Mouse (Mus musculus) spleen, adult 2 months (tissue): ENCODE measurements around the gene Atp6v0a1. TPM values are rescaled to one million over a fixed set of nuclear protein-coding genes. Genes with fewer than 3 reads are reported as not detected.

Experiments
- DNase-seq, 2 experiments: peaks; one replicate each; pipeline versions ENCODE4 v3.0.0 to v3.0.0-alpha.2; 2012 to 2021; ENCODE audit warnings: low spot score in 2 of 2, low read depth in 1 of 2
- H3K27ac ChIP-seq: fragments of 200-500 bp; 2 replicates; pipeline ENCODE4 v1.5.1; 2012; ENCODE audit warnings: low read length, inconsistent platforms; ENCODE audit not compliant: insufficient read depth
- H3K27me3 ChIP-seq: fragments of 200-500 bp; 2 replicates; pipeline ENCODE4 v1.6.1; 2012; ENCODE audit warnings: mild to moderate bottlenecking, moderate library complexity, low read length, inconsistent platforms; ENCODE audit not compliant: control insufficient read depth, insufficient read depth
- H3K36me3 ChIP-seq: fragments of 200-500 bp; 2 replicates; pipeline ENCODE4 v1.6.1; 2012; ENCODE audit warnings: mild to moderate bottlenecking, low read length, inconsistent platforms; ENCODE audit not compliant: control insufficient read depth, insufficient read depth
- H3K4me1 ChIP-seq: fragments of 200-500 bp; 2 replicates; pipeline ENCODE4 v1.6.1; 2011; ENCODE audit warnings: inconsistent platforms; ENCODE audit not compliant: control insufficient read depth, insufficient read depth, insufficient read length
- H3K4me3 ChIP-seq: fragments of 200-500 bp; 2 replicates; pipeline ENCODE4 v1.5.1; 2011; ENCODE audit warnings: mild to moderate bottlenecking, inconsistent platforms; ENCODE audit not compliant: insufficient read depth, insufficient read length; ENCODE audit errors: extremely low read depth
- CTCF ChIP-seq: fragments of 200-500 bp; IDR thresholded peaks from 2 replicates; pipeline ENCODE4 v1.5.1; 2011; ENCODE audit warnings: mild to moderate bottlenecking, inconsistent platforms; ENCODE audit not compliant: insufficient read depth, insufficient read length, insufficient replicate concordance; ENCODE audit errors: extremely low read depth
- POLR2A ChIP-seq: fragments of 200-500 bp; IDR thresholded peaks from 2 replicates; pipeline ENCODE4 v1.6.1; 2011; ENCODE audit warnings: low read depth, low read length, inconsistent platforms
- WGBS: fragments of 180-500 bp; shearing (Covaris S2); methylation state at CpG from one replicate; pipeline ENCODE4 v1.1.7; 2018; 5-methylcytosine and 5-hydroxymethylcytosine counted together
- polyA plus RNA-seq: library from polyadenylated mRNA; depleted of rRNA; stranded (reverse); fragments of >200 nt; gene quantifications from 2 replicates; pipeline ENCODE4 v1.2.3, GENCODE M21; 2012

Gene Atp6v0a1
- polyA plus RNA-seq, 1 experiment, result 41.8 TPM

DNA sequence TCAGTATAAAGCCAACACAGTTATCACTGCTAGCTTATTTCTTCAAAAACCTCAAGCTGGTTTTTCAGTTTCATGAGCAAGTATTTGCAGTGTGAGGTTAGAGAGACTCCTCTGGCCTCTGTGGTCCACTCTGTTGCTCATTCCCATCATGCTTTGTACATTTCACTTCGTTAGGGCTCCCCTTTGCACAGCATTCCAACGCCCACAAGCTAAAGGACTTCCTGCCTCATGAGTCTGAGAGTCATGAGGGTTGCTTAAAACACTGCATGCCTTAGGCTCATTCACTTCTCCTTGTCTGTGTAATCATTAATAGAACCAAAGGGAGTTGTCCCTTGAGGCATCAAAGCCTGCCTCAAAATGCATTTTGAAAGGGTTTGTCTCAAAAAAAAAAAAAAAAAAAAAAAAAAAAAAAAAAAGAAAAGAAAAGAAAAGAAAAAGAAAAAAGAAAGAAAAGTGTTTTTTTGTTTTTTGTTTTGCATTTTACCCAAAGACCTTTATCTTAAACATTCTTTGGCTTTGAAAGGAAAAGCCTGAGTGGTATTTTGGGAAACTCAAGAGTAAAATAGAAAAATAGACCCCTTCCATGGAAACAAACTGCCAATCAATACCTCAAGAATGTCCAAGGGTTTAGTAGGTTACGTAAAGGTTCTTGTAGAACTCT, 6.1 kb upstream of the Atp6v0a1 start:
- Histone ChIP-seq H3K27me3 (no peaks in the 10 kb centered on the region), H3K36me3 (no peaks in the 10 kb centered on the region), H3K27ac (no peak overlapping the region), H3K4me1 (peaks cover 20% of the 10 kb centered on the region), H3K4me3 (no peak overlapping the region)
- TF ChIP-seq POLR2A (no peak), CTCF (no peak)
- DNase-seq, result no peak
- WGBS, result 32% methylated on average over 3 of the region's 3 CpGs

- H3K4me1 ChIP-seq, result peaks cover 2% of the 10 kb centered on the region
- no peaks in the 10 kb centered on the region for H3K27me3 ChIP-seq
- peak overlapping the region; percentile 81 for H3K4me3 ChIP-seq
- peak overlapping the region; percentile 94 for H3K27ac ChIP-seq
- H3K36me3 ChIP-seq, result no peaks in the 10 kb centered on the region; the same call in none of the 2 replicates
- WGBS, result 5% methylated on average over 14 of the region's 14 CpGs
- peak; percentile 55 to 94 for DNase-seq
- TF ChIP-seq POLR2A (no peak), CTCF (no peak)
Observed at GRCm38 (mm10) chr11:101008206-101009045, 826 bp upstream of the Atp6v0a1 start.

- no peak for TF ChIP-seq POLR2A
- no peak for TF ChIP-seq CTCF
- peak in 1 of 2 experiments; percentile 17 for DNase-seq
- Histone ChIP-seq H3K27me3 (no peaks in the 10 kb centered on the region), H3K36me3 (peaks cover 2% of the 10 kb centered on the region), H3K4me1 (peaks cover 2% of the 10 kb centered on the region), H3K27ac (peak overlapping the region; percentile 79; the same call in 1 of the 2 replicates), H3K4me3 (peak overlapping the region; percentile 81)
- 4% methylated on average over 29 of the region's 29 CpGs for WGBS
Observed at GRCm38 (mm10) chr11:101009888-101010784, 884 bp downstream of the Atp6v0a1 start.

- WGBS, result 86% methylated on average over 6 of the region's 6 CpGs
- Histone ChIP-seq H3K27me3 (no peaks in the 10 kb centered on the region), H3K36me3 (peaks cover 4% of the 10 kb centered on the region), H3K4me1 (peaks cover 4% of the 10 kb centered on the region), H3K4me3 (no peak overlapping the region), H3K27ac (no peak overlapping the region)
- TF ChIP-seq CTCF (no peak), POLR2A (no peak)
- no peak for DNase-seq
Observed at GRCm38 (mm10) chr11:101011641-101012040, 2.4 kb downstream of the Atp6v0a1 start.

GRCm38 (mm10) chr11:101023371-101023770, 14.1 kb downstream of the Atp6v0a1 start:
- DNase-seq, result no peak
- H3K4me1 ChIP-seq, result no peaks in the 10 kb centered on the region
- no peaks in the 10 kb centered on the region for H3K27me3 ChIP-seq
- H3K4me3 ChIP-seq, result no peak overlapping the region
- WGBS, result 96% methylated on average over 12 of the region's 12 CpGs
- TF ChIP-seq POLR2A (no peak), CTCF (no peak)
- H3K36me3 ChIP-seq, result peaks cover 42% of the 10 kb centered on the region
- H3K27ac ChIP-seq, result no peak overlapping the region

DNA sequence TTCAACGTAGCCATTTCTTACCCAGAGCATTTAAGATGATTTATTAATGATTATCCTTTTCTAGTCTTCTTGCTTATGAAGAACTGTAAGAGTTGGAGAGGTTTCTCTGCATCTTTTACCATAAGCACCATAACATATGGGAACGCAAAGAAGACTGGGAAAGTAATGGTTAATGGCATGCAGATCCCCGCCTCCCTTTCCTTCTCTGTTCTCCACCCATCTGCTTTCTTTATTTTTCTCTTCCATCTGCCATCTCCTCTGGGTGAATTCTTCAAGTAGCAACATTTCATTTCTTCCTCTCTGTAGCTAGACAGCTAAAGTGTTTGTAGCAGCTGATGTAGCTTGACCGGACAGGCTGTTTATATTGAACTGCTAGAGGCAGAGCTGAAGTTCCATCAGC, 14.7 kb downstream of the Atp6v0a1 start:
- Histone ChIP-seq H3K27ac (no peak overlapping the region), H3K27me3 (no peaks in the 10 kb centered on the region), H3K4me1 (no peaks in the 10 kb centered on the region), H3K36me3 (peaks cover 39% of the 10 kb centered on the region), H3K4me3 (no peak overlapping the region)
- DNase-seq, result no peak
- 92% methylated on average over 4 of the region's 4 CpGs for WGBS
- TF ChIP-seq CTCF (no peak), POLR2A (no peak)
